Mouse (Mus musculus) hindbrain, embryonic 12.5 days (tissue): ENCODE data around the gene Gm7942. TPM values are rescaled to one million over a fixed set of nuclear protein-coding genes. Genes with fewer than 3 reads are reported as not detected.
"Not testable (repeated sequence)": the region's sequence is repeated elsewhere in the genome, so short reads cannot be mapped to it uniquely, and the experiment has no call there.

Experiments
- ATAC-seq: fragments of 200-750 bp; cut with Nextera tagmentation; 2 replicates; pipeline ENCODE4 v1.8.0; 2017; ENCODE audit warnings: moderate TSS enrichment; ENCODE audit not compliant: low FRiP score
- H3K27ac ChIP-seq: fragments of 300-500 bp; sonication (generic); 2 replicates; pipeline ENCODE4 v1.5.1; 2016; ENCODE audit warnings: mild to moderate bottlenecking
- H3K27me3 ChIP-seq: fragments of 300-500 bp; sonication (generic); 2 replicates; pipeline ENCODE4 v1.6.1; 2016; ENCODE audit warnings: mild to moderate bottlenecking
- H3K36me3 ChIP-seq: fragments of 300-500 bp; sonication (generic); 2 replicates; pipeline ENCODE4 v1.6.1; 2016; ENCODE audit warnings: mild to moderate bottlenecking
- H3K4me1 ChIP-seq: fragments of 300-500 bp; sonication (generic); 2 replicates; pipeline ENCODE4 v1.6.1; 2016
- H3K4me2 ChIP-seq: fragments of 300-500 bp; sonication (generic); replicated peaks from 2 replicates; pipeline ENCODE4 v1.6.1; 2016; ENCODE audit warnings: mild to moderate bottlenecking
- H3K4me3 ChIP-seq: fragments of 300-500 bp; sonication (generic); 2 replicates; pipeline ENCODE4 v1.5.1; 2016; ENCODE audit warnings: mild to moderate bottlenecking
- H3K9ac ChIP-seq: fragments of 300-500 bp; sonication (generic); 2 replicates; pipeline ENCODE4 v1.6.1; 2016; ENCODE audit warnings: mild to moderate bottlenecking, moderate library complexity
- H3K9me3 ChIP-seq: fragments of 300-500 bp; sonication (generic); replicated peaks from 2 replicates; pipeline ENCODE4 v1.6.1; 2016; ENCODE audit warnings: mild to moderate bottlenecking
- WGBS: fragments of 180-500 bp; shearing (Covaris S2); methylation state at CpG from one replicate; pipeline ENCODE4 v1.1.7; 2016; 5-methylcytosine and 5-hydroxymethylcytosine counted together
- polyA plus RNA-seq: library from polyadenylated mRNA; unstranded; fragments of >200 nt; fragmentation: Nextera tagmentation; extraction: Ambion mirVana; gene quantifications from 2 replicates; pipeline ENCODE4 v1.2.1, GENCODE M21; 2016

The Gm7942 gene
- not detected in 2 replicates for polyA plus RNA-seq

DNA sequence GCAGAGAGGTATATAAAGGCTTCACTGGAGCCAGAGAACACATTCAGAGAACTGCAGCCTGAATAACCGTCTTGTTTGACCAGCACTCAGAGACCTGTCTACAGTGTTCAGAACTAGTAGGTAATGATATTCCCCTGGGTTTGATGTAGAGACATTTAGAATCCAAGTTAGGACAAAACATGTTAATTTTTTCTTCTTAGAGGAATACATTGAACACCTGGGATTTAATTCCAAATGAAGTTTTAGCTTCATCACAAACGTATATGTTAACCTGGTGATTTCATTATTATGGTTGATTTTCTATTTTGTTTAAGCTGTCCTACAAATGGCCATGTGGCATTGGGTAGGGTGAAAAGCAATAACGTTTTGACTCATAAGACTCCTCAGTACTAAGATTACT is at the start of gene Gm7942:
Gm7942 (plus strand) TSS at position 301 of the 400 bp plus-strand sequence.
- WGBS = no CpG with 5 or more reads among the region's 3 CpGs
- not testable (repeated sequence) for H3K36me3 ChIP-seq, H3K27ac ChIP-seq, H3K4me1 ChIP-seq, H3K9ac ChIP-seq, H3K27me3 ChIP-seq, ATAC-seq, H3K4me3 ChIP-seq, H3K9me3 ChIP-seq, H3K4me2 ChIP-seq

Other genes starting within 250 kb of the Gm7942 start
- not detected in 2 replicates for gene Gm3183, start 241.5 kb upstream of the Gm7942 start, polyA plus RNA-seq
- not detected in 2 replicates for gene Gm6367, start 118.3 kb upstream of the Gm7942 start, polyA plus RNA-seq
- not detected in 2 replicates for gene Gm16513, start 75.7 kb downstream of the Gm7942 start, polyA plus RNA-seq
- gene Gm10424, start 165.8 kb downstream of the Gm7942 start, polyA plus RNA-seq = not detected in 2 replicates
- not detected in 2 replicates for gene Gm3259, start 199.0 kb downstream of the Gm7942 start, polyA plus RNA-seq